Comparison of ENCODE assay signal across 8 mouse cellular contexts in the genomic region with DNA sequence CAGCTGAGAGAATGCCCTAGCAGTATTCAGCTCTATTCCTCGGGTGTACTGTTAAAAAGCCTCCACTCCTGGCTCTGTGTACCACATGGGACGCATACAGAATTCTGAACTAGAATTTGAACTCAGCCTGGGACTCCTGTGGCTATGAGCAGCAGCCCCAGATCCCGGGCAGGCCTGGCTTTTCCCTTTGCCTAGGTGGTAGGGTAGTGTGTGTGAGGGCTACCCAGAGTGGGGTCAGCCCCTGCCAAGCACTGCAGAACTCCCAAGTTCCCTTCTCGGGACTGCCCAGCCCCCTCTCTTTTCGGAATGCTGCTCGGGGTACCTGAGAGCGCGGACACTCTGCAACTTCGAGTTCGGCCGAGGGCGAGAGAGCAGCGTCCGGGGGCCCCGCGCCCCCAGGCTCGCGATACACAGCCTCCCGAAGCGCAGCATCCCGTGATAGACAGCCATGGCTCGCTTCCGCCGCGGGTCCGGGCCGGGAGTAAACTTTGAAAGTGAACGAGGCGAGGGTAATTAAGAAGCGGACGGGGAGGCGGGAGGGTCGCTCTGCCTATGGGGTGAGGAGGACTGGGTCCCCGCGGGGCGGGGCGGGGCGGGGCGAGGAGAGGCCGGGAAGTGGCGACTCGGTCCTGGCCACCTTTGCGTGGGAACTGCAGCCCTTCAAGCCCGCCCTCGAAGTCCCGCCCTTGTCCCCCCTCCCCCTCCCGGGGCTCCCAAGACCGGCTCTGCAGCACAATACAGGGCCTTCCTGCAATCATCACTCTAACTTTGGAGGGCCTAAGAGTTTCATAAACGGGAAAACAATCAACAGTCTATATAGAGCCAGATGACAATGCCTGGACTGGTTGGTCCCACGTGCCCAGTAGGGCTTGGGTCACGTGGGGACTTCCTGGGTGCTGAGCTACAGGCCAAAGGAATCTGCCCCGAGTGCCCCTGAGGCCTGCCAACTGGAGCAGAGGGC. TPM values are rescaled to one million over a fixed set of nuclear protein-coding genes. Genes with fewer than 3 reads are reported as not detected.
DNase-seq lines count a peak whose midpoint lies in the region.

A gene (minus strand): TSS at position 551 of the 961 bp plus-strand sequence.

- DNase-seq in Muller cell, postnatal 12 days (ENCODE audit: inconsistent ontology term), result peak; percentile 92
- DNase-seq in cerebellum, postnatal 14 days, result peak; percentile 41 to 51
- DNase-seq in gastrocnemius, postnatal 14 days, result peak; percentile 88
- DNase-seq in hindlimb bud, embryonic 11.5 days (ENCODE audit: extremely low spot score, low read depth, low spot score), result peak; percentile 31
- DNase-seq in left cerebral cortex, adult 18-20 months (ENCODE audit: low spot score in 2 of 2), result peak in 1 of 2 experiments; percentile 15
- DNase-seq in lung, postnatal 4 days, result peak; percentile 89 to 93
- DNase-seq in right cerebral cortex, adult 18-20 months, result peak; percentile 26
- DNase-seq in urinary bladder, postnatal 10 days (ENCODE audit: low spot score), result peak; percentile 41

- intact Hi-C loops in gastrocnemius, postnatal 14 days (cut with DNase I; ENCODE audit: low total_unique reads), result no loop called here

RNA-seq across cellular contexts. Expression of the gene that starts here (rescaled TPM):
- total RNA-seq in gastrocnemius, postnatal 14 days (2021), result 1 to 10 TPM; 4.1 to 6.6 TPM
- 10 to 100 TPM; 14.1 to 14.9 TPM for total RNA-seq in left cerebral cortex, adult 18-20 months (2021)
